Mouse (Mus musculus) stomach, postnatal 0 days (tissue): ENCODE data around the gene 4930556J24Rik.
"Not testable (repeated sequence)": the region's sequence is repeated elsewhere in the genome, so short reads cannot be mapped to it uniquely, and the experiment has no call there.

ENCODE experiments used
- CTCF ChIP-seq: IDR thresholded peaks from 2 replicates; pipeline ENCODE4 v1.5.1; 2016; ENCODE audit warnings: antibody characterized with exemption, low read depth, mild to moderate bottlenecking, moderate library complexity
- EP300 ChIP-seq: optimal IDR thresholded peaks from 2 replicates; pipeline ENCODE3; 2016; ENCODE audit warnings: antibody characterized with exemption

DNA sequence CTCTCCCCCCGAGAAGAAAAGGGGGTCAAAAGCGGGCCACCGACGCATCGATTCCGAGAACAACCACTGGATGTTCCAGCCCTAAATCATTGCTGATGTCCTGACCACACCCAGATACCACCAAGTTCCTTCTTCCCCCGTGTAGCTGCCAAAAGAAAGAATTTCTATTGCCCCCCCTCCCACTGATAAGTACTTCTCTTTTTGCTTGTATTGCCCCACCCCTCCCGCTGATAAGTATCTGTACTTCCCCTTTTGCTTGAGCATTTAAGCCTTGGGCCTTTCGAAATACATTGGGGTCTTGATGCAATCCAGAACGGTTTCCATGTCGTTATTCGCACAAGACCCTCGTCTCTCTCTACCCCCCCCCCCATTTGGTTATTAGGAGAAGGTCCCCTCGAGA, 39.2 kb upstream of the 4930556J24Rik start:
- TF ChIP-seq EP300, CTCF: not testable (repeated sequence)
